Mouse (Mus musculus): ENCODE measurements around the gene Dazap1.

Dazap1 gene

DNA sequence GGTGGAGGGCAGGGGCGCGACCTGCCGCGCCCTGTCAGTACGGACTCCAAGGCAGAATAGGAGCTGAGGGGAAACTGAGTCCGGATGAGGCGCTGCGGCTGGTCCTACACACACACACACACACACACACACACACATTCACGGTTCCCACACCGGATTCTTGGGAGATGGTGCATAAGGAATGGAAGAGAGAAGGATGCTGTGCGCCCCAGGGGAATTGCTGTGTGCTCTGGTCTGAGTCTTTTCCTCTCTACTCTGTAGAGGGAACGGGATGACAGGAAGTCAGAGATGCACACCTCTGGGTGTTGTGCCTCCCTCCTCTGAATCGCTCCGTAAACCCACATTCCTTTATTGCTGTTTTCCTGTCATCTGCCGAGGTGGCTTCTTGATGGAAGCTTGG, 38.0 kb downstream of the Dazap1 start:
- no peak for DNase-seq

DNA sequence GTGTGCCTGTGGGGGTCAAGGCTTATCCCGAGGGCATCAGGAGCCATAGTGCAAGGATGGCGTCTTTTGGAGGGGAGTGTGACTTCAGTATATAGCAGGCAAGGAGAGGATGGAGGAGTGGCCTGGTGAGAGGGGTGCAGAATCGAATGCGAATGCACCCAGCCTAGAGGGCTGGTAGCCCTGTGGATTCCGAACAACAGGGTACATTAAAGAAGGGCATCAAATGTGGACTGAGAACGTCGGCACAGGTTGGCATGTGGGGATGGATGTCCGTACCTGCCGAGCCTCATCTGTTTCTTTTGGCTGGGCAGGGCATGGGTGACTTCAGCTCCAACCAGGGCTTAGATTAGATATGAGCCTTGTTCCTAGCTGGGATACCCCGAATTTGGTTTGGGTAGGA, 38.5 kb downstream of the Dazap1 start:
- no peak for DNase-seq

- peak; percentile 67 for DNase-seq
Observed at GRCm38 (mm10) chr10:80300672-80301181, 39.4 kb downstream of the Dazap1 start.

- no peak for DNase-seq
Observed at GRCm38 (mm10) chr10:80301256-80302081, 40.2 kb downstream of the Dazap1 start.

DNA sequence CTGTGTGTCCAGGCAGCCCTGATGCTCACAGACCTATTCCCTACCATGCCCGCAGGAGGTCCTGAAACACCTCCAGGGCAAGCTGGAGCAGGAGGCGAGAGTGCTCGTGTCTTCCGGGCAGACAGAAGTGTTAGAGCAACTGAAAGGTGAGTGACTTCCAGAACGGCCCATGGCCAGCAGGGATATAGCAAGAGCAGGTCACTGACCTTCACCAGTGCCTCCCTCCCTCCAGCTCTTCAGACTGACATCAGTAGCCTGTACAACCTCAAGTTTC, 40.7 kb downstream of the Dazap1 start:
- no peak for DNase-seq

GRCm38 (mm10) chr10:80302471-80302881, 41.2 kb downstream of the Dazap1 start:
- peak; percentile 46 for DNase-seq

DNA sequence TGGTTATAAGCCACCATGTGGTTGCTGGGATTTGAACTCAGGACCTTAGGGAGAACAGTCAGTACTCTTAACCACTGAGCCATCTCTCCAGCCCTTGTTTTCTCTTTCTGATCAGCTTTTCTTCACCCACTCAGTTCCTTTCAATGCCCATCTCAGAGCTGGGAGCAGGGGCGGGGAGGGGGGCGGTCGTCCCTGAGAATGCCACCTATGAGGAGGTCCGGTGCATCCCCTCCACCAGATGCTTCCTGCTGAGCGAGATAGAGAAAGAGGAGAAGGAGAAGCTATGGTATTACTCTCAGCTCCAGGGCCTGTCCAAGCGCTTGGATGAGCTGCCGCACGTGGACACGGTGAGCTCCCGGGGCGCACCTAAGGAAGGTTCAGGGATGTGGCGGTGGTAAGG, 43.2 kb downstream of the Dazap1 start:
- no peak for DNase-seq

- peak; percentile 44 for DNase-seq
Observed at GRCm38 (mm10) chr10:80304862-80305261, 43.6 kb downstream of the Dazap1 start.

DNA sequence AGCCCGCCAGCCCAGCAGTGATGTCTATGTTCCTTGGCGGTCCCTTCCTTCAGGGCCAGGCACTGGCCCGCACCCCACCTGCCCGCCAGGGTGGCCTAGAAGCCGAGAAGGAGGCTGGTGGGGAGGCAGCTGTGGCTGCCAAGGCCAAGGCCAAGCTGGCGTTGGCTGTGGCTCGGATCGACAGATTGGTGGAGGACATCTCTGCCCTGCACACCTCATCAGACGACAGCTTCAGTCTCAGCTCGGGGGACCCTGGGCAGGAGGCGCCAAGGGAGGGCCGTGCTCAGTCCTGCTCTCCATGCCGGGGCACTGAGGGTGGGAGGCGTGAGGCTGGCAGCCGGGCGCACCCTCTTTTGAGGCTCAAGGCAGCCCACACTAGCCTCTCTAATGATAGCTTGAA, 50.3 kb downstream of the Dazap1 start:
- DNase-seq = no peak

DNA sequence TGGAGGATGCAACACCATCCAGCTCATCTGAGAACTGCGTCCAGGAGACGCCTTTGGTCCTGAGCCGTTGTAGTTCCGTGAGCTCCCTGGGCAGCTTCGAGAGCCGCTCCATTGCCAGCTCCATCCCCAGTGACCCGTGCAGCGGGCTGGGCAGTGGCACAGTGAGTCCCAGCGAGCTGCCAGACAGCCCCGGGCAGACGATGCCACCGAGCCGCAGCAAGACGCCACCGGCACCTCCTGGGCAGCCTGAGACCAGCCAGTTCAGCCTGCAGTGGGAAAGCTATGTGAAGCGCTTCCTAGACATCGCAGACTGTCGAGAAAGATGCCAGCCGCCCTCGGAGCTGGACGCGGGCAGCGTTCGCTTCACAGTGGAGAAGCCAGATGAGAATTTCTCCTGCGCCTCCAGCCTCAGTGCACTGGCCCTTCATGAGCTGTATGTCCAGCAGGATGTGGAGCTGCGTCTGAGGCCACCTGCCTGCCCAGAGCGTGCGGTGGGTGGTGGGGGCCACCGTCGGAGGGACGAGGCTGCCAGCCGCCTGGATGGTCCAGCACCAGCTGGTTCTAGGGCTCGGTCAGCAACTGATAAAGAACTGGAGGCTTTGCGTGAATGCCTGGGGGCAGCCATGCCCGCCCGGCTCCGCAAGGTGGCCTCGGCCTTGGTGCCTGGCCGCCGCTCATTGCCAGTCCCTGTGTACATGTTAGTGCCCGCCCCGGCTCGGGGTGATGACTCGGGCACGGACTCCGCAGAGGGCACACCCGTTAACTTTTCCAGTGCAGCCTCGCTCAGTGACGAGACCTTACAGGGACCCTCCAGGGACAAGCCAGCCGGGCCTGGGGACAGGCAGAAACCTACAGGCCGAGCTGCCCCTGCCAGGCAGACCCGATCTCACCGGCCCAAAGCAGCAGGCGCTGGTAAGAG, 51.6 kb downstream of the Dazap1 start:
- DNase-seq = no peak

- DNase-seq = no peak
Observed at GRCm38 (mm10) chr10:80313627-80314201, 52.4 kb downstream of the Dazap1 start.

GRCm38 (mm10) chr10:80314494-80315001, 53.3 kb downstream of the Dazap1 start:
- no peak for DNase-seq

- no peak for DNase-seq
Observed at GRCm38 (mm10) chr10:80315315-80315714, 54.0 kb downstream of the Dazap1 start.

GRCm38 (mm10) chr10:80316359-80316781, 55.1 kb downstream of the Dazap1 start:
- DNase-seq = no peak

- DNase-seq = no peak
Observed at GRCm38 (mm10) chr10:80317011-80317410, 55.7 kb downstream of the Dazap1 start.

DNA sequence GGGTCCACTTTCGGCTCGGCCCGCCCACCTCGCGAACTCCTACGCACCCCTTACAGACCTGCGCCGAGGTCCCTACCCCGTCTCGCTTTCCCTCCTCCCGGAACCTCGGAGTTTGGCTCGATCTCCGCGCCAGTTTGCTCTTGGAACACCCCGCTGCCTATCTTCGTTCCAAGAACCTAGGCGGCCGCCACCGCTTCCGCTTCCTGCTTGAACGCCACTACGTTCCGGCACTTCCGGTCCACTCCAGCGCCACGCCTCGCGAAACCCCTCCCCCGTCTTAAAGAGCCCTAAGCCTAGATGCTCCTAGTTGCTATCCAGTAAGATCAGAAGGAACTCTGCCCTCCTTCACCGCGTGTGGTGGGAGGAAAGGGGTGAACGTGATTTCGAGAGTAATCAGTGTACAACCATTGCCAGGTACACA, 59.1 kb downstream of the Dazap1 start, which contains the start of gene 2310011J03Rik:
Gene 2310011J03Rik, minus strand, starts transcription at position 198 of the 421 bp plus-strand sequence.
- peak; percentile 95 for DNase-seq

DNA sequence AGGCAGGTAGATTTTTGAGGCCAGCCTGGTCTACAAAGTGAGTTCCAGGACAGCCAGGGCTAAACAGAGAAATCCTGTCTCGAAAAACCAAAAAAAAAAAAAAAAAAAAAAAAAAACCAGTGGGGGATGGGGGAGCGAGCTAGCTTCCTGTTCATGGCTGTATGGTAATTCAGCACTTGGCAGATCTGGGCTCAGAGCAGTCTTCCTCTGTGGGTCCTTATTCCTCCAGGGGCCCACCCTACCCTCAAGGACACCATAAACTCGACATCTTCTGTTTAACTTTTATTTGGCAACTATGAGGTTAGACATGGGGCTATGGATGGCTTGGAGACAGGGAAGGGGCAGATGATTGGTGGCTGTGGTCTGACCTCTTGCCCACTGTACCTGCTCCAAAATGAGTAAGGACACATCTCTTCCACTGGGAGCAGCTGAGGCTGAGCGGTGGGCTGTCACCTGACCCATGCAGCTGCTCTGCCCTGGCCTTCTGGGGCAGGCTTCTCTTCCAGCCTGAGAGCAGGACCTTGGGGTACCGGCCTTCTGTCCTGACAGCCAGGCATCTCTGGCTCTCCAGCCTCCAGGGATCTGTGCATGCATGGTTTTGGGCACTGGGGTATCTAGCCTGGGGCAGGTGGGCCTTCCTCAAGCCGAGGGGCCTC, 59.9 kb downstream of the Dazap1 start:
- DNase-seq = no peak

GRCm38 (mm10) chr10:80321670-80322581, 60.6 kb downstream of the Dazap1 start:
- DNase-seq = no peak

DNA sequence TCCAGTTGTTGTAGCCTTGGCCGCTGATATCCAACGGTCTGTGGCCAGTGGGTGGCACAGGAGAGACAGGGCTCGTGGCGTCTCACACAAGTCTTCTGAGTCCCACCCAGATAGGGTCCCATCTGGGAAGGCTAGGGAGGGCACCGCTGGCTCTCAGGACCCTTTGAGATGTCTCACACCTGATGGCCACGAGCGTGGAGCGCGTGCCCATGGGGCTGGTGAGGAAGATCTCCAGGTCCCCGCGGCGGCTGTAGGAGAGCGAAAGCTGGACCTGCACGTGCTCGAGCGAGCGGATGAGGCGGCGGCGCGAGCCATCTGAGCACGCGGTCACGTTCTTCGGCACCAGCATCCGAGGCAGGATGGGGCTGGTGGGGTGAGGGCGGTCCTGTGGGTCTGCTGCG, 61.5 kb downstream of the Dazap1 start:
- peak; percentile 59 for DNase-seq

DNA sequence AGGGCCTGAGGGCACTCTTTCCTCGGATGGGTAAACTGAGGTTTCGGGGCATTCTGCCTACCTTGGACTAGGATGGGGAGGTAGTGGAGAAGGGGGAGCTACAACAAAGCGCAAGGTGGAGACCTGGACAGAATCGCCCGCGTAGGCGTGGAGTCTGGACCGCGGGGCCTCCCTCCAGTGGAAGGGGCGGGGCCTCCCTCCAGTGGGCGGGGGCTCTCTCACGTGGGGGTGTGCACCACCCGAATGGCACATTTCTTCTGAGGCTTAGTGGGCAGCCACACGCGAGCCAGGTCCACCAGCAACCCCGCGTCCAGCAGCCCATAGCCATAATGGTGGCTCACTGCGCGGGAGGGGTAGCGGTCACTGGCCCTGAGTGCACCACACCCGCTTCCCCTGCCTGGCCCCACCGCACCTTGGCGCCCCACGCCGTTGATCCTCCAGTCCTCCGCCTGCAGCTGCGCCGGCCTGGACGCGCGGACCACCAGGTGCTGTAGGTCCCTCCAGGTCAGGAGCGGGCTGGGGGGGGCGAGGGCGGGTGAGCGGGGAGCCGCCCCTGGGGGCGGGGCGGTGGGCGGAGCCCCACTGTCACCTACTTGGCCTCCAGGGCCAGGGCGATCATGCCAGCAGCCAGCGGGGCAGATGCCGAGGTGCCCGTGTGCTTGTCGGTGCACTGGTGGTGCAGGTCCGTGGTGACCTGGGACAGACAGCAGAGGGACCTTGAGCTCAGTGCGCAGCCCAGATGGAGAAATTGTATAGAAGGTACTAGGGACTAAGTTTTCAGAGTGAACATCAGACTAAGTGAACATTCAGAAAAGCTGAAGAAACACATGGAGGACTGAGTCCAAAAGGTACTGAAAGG, 62.2 kb downstream of the Dazap1 start:
- peak; percentile 69 for DNase-seq

All from embryo, embryonic 11 days (tissue).